Mouse (Mus musculus) intestine, embryonic 14.5 days (tissue): ENCODE results near the gene Uqcr10. TPM values are rescaled to one million over a fixed set of nuclear protein-coding genes. Genes with fewer than 3 reads are reported as not detected.

ENCODE experiments used
- ATAC-seq: fragments of 200-750 bp; cut with Nextera tagmentation; replicated peaks from 2 replicates; pipeline ENCODE4 v1.8.0; 2017; ENCODE audit warnings: low read depth, moderate number of reproducible peaks, moderate TSS enrichment, moderate library complexity; ENCODE audit not compliant: low FRiP score, low TSS enrichment
- DNase-seq: peaks from one replicate; pipeline ENCODE4 v3.0.0-alpha.2; 2018; ENCODE audit warnings: low spot score
- H3K27ac ChIP-seq: fragments of 300-500 bp; sonication (generic); 2 replicates; pipeline ENCODE4 v1.5.1; 2014; ENCODE audit warnings: low read depth, mild to moderate bottlenecking, control low read depth
- H3K27me3 ChIP-seq: fragments of 300-500 bp; sonication (generic); replicated peaks from 2 replicates; pipeline ENCODE4 v1.6.1; 2014; ENCODE audit warnings: low read length, control low read depth; ENCODE audit not compliant: control insufficient read depth, insufficient read depth
- H3K36me3 ChIP-seq: fragments of 300-500 bp; sonication (generic); 2 replicates; pipeline ENCODE4 v1.6.1; 2014; ENCODE audit warnings: low read length, control low read depth; ENCODE audit not compliant: control insufficient read depth, insufficient read depth
- H3K4me1 ChIP-seq: fragments of 300-500 bp; sonication (generic); replicated peaks from 2 replicates; pipeline ENCODE4 v1.6.1; 2014; ENCODE audit warnings: low read length, control low read depth, mixed read lengths; ENCODE audit not compliant: control insufficient read depth, insufficient read depth
- H3K4me2 ChIP-seq: fragments of 300-500 bp; sonication (generic); 2 replicates; pipeline ENCODE4 v1.6.1; 2014; ENCODE audit warnings: low read length
- H3K4me3 ChIP-seq: fragments of 300-500 bp; sonication (generic); 2 replicates; pipeline ENCODE4 v1.5.1; 2014; ENCODE audit warnings: low read depth, low read length, control low read depth, mixed read lengths
- H3K9ac ChIP-seq: fragments of 300-500 bp; sonication (generic); 2 replicates; pipeline ENCODE4 v1.6.1; 2014; ENCODE audit warnings: mild to moderate bottlenecking, low read length
- H3K9me3 ChIP-seq: fragments of 300-500 bp; sonication (generic); 2 replicates; pipeline ENCODE4 v1.6.1; 2016; ENCODE audit warnings: low read length, control low read depth; ENCODE audit not compliant: control insufficient read depth
- WGBS: fragments of 180-500 bp; shearing (Covaris S2); extraction: QIAGEN DNeasy Blood & Tissue Kit; methylation state at CpG from one replicate; pipeline ENCODE4 v1.1.7; 2014; 5-methylcytosine and 5-hydroxymethylcytosine counted together
- polyA plus RNA-seq: library from polyadenylated mRNA; unstranded; fragments of >200 nt; fragmentation: Nextera tagmentation; extraction: Ambion mirVana; gene quantifications from 2 replicates; pipeline ENCODE4 v1.2.1, GENCODE M21; 2014

Gene Uqcr10
- polyA plus RNA-seq, 1 experiment from 2014 or later, result 1,060 TPM

- Histone ChIP-seq H3K4me2 (no peak overlapping the region), H3K4me1 (peaks cover 5% of the 10 kb centered on the region), H3K9me3 (no peaks in the 10 kb centered on the region), H3K9ac (no peak overlapping the region), H3K4me3 (no peak overlapping the region), H3K36me3 (peaks cover 23% of the 10 kb centered on the region; the same call in 1 of the 2 replicates), H3K27me3 (no peaks in the 10 kb centered on the region), H3K27ac (no peak overlapping the region)
- no peak for ATAC-seq
- DNase-seq, result no peak
- WGBS, result 43% methylated on average over 7 of the region's 7 CpGs
Observed at GRCm38 (mm10) chr11:4720900-4721580, 16.9 kb upstream of the Uqcr10 start.

GRCm38 (mm10) chr11:4720393-4720792, 16.3 kb upstream of the Uqcr10 start:
- no peak overlapping the region for H3K9ac ChIP-seq
- no peak overlapping the region for H3K27ac ChIP-seq
- H3K27me3 ChIP-seq, result no peaks in the 10 kb centered on the region
- H3K4me2 ChIP-seq, result no peak overlapping the region
- H3K9me3 ChIP-seq, result no peaks in the 10 kb centered on the region
- H3K36me3 ChIP-seq, result peaks cover 20% of the 10 kb centered on the region; the same call in 1 of the 2 replicates
- no peak overlapping the region for H3K4me3 ChIP-seq
- DNase-seq (no peak), ATAC-seq (no peak)
- WGBS, result 71% methylated on average over 11 of the region's 11 CpGs
- H3K4me1 ChIP-seq, result peaks cover 5% of the 10 kb centered on the region

- Histone ChIP-seq H3K4me2 (no peak overlapping the region), H3K9ac (no peak overlapping the region), H3K36me3 (peaks cover 15% of the 10 kb centered on the region; the same call in 1 of the 2 replicates), H3K4me3 (no peak overlapping the region), H3K4me1 (peaks cover 5% of the 10 kb centered on the region), H3K9me3 (no peaks in the 10 kb centered on the region), H3K27ac (no peak overlapping the region), H3K27me3 (no peaks in the 10 kb centered on the region)
- ATAC-seq (no peak), DNase-seq (no peak)
- 92% methylated on average over 9 of the region's 9 CpGs for WGBS
Observed at GRCm38 (mm10) chr11:4719961-4720360, 15.8 kb upstream of the Uqcr10 start.

- WGBS, result 75% methylated on average over 5 of the region's 5 CpGs
Observed at GRCm38 (mm10) chr11:4718548-4718947, 14.4 kb upstream of the Uqcr10 start.

DNA sequence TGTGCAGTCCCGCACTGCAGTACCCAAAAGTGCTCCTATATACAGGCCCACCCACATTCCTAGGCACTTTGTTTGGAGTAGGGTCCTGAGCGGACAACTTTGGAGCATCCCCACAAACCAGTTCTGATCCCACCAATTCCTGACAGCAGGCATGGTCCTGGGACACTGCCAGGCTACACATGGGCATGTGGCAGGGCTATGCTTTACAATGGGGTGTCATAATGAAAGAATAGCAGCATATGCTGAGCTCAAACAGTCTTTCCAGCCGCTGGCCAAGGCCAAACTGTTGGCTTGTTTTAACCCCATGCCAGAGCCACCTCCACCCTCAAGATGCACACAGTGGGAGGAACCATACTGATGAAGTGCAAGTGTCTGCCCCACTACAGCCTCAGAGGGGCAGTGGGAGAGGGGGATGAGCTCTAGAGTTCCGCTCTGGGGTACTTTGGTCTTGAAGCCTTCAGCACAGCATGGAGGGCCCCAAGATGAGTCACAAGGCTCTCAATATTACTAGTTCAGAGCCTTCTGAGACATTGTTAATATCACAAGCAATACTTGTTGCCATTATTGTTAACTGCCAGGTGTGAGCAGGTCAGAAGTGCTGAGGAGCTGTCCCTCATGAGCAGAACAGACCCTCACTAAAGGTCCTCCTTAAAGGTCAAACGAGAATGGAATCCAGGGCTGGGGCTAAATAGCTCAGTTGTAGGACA, 12.5 kb upstream of the Uqcr10 start:
- H3K9me3 ChIP-seq, result no peaks in the 10 kb centered on the region
- no peak overlapping the region for H3K9ac ChIP-seq
- no peak overlapping the region for H3K27ac ChIP-seq
- WGBS, result 86% methylated on average over 5 of the region's 5 CpGs
- peaks cover 5% of the 10 kb centered on the region for H3K4me1 ChIP-seq
- ATAC-seq (no peak), DNase-seq (no peak)
- no peaks in the 10 kb centered on the region for H3K27me3 ChIP-seq
- H3K4me3 ChIP-seq, result no peak overlapping the region
- H3K4me2 ChIP-seq, result no peak overlapping the region
- no peaks in the 10 kb centered on the region for H3K36me3 ChIP-seq

More at GRCm38 (mm10) chr11:4718548-4718947, 14.4 kb upstream of the Uqcr10 start:
- Histone ChIP-seq H3K9ac (no peak overlapping the region), H3K4me2 (no peak overlapping the region), H3K27me3 (no peaks in the 10 kb centered on the region), H3K4me3 (no peak overlapping the region), H3K27ac (no peak overlapping the region), H3K36me3 (peaks cover 5% of the 10 kb centered on the region; the same call in 1 of the 2 replicates), H3K4me1 (peaks cover 5% of the 10 kb centered on the region), H3K9me3 (no peaks in the 10 kb centered on the region)
- ATAC-seq (no peak), DNase-seq (no peak)

- ATAC-seq, result no peak
- Histone ChIP-seq H3K9ac (no peak overlapping the region), H3K27ac (no peak overlapping the region), H3K9me3 (no peaks in the 10 kb centered on the region), H3K27me3 (no peaks in the 10 kb centered on the region), H3K36me3 (no peaks in the 10 kb centered on the region), H3K4me2 (no peak overlapping the region), H3K4me3 (no peak overlapping the region), H3K4me1 (peaks cover under 1% of the 10 kb centered on the region; the same call in 1 of the 2 replicates)
- 78% methylated on average over 4 of the region's 4 CpGs for WGBS
- DNase-seq, result no peak
Observed at GRCm38 (mm10) chr11:4715596-4715995, 11.5 kb upstream of the Uqcr10 start.

- H3K4me1 ChIP-seq, result no peaks in the 10 kb centered on the region
- ATAC-seq (no peak), DNase-seq (no peak)
- H3K4me2 ChIP-seq, result no peak overlapping the region
- no peak overlapping the region for H3K9ac ChIP-seq
- H3K4me3 ChIP-seq, result no peak overlapping the region
- no peaks in the 10 kb centered on the region for H3K9me3 ChIP-seq
- no peaks in the 10 kb centered on the region for H3K27me3 ChIP-seq
- no peak overlapping the region for H3K27ac ChIP-seq
- WGBS, result 84% methylated on average over 4 of the region's 4 CpGs
- no peaks in the 10 kb centered on the region for H3K36me3 ChIP-seq
Observed at GRCm38 (mm10) chr11:4714727-4715126, 10.6 kb upstream of the Uqcr10 start.

GRCm38 (mm10) chr11:4712822-4713221, 8.7 kb upstream of the Uqcr10 start:
- H3K27me3 ChIP-seq, result no peaks in the 10 kb centered on the region
- H3K27ac ChIP-seq, result no peak overlapping the region
- no peak overlapping the region for H3K4me3 ChIP-seq
- ATAC-seq, result no peak
- no peak overlapping the region for H3K9ac ChIP-seq
- no peak overlapping the region for H3K4me2 ChIP-seq
- H3K9me3 ChIP-seq, result no peaks in the 10 kb centered on the region
- DNase-seq, result no peak
- H3K4me1 ChIP-seq, result no peaks in the 10 kb centered on the region
- H3K36me3 ChIP-seq, result no peaks in the 10 kb centered on the region
